Mouse (Mus musculus) cortical plate, adult 2 months (tissue): Measurements from ENCODE around the gene Fzd7.

Experiments
- CTCF ChIP-seq: fragments of 200-500 bp; IDR thresholded peaks from 2 replicates; pipeline ENCODE4 v1.5.1; 2011; ENCODE audit warnings: mild to moderate bottlenecking, control low read depth, low read length; ENCODE audit not compliant: insufficient read depth; ENCODE audit errors: extremely low read depth
- POLR2A ChIP-seq: fragments of 200-500 bp; IDR thresholded peaks from 2 replicates; pipeline ENCODE4 v1.6.1; 2011; ENCODE audit warnings: mild to moderate bottlenecking, low read length, control low read depth; ENCODE audit not compliant: insufficient read depth; ENCODE audit errors: extremely low read depth

GRCm38 (mm10) chr1:59504302-59504700 lies 22.1 kb downstream of the Fzd7 start:
- TF ChIP-seq POLR2A (no peak), CTCF (no peak)
